In genomic region chr7:44434089-44434488, GRCm38 (mm10) we compare ENCODE assay signal across 33 mouse cellular contexts. TPM values are rescaled to one million over a fixed set of nuclear protein-coding genes. Genes with fewer than 3 reads are reported as not detected.
"Had no signal": no experiment of that assay in that cellular context is flagged by ENCODE, and none has a peak within 500 bp of the region (broad histone marks: within the 10 kb centered on the region; RNA-seq: fewer than 3 reads in every experiment).

No protein-coding gene starts in this region.

- H3K4me2 ChIP-seq: limb, embryonic 12.5 days; limb, embryonic 13.5 days; limb, embryonic 15.5 days; liver, embryonic 11.5 days; liver, embryonic 12.5 days; liver, embryonic 13.5 days; liver, embryonic 15.5 days; lung, embryonic 14.5 days; lung, embryonic 15.5 days; midbrain, embryonic 11.5 days; midbrain, embryonic 12.5 days; midbrain, embryonic 13.5 days; midbrain, embryonic 15.5 days; neural tube, embryonic 12.5 days had no signal

- H3K4me3 ChIP-seq: limb, embryonic 10.5 days; limb, embryonic 12.5 days; limb, embryonic 13.5 days; limb, embryonic 15.5 days; liver, embryonic 12.5 days; liver, embryonic 13.5 days; liver, embryonic 15.5 days; lung, embryonic 15.5 days; megakaryocyte, embryonic 14.5 days; midbrain, embryonic 12.5 days; midbrain, embryonic 13.5 days; midbrain, embryonic 15.5 days; myocyte; neural tube, embryonic 12.5 days had no signal

- H3K27ac ChIP-seq: limb, embryonic 10.5 days; limb, embryonic 12.5 days; limb, embryonic 13.5 days; limb, embryonic 15.5 days; liver, embryonic 12.5 days; liver, embryonic 13.5 days; liver, embryonic 14.5 days; liver, embryonic 15.5 days; lung, embryonic 15.5 days; macrophage; midbrain, embryonic 10.5 days; midbrain, embryonic 12.5 days; midbrain, embryonic 13.5 days; neural tube, embryonic 12.5 days had no signal

- H3K9ac ChIP-seq: limb, embryonic 12.5 days; limb, embryonic 13.5 days; limb, embryonic 15.5 days; liver, embryonic 12.5 days; liver, embryonic 13.5 days; liver, embryonic 14.5 days; liver, embryonic 15.5 days; liver, postnatal 0 days; lung, embryonic 14.5 days; lung, embryonic 15.5 days; midbrain, embryonic 12.5 days; midbrain, embryonic 13.5 days; midbrain, embryonic 15.5 days; neural tube, embryonic 12.5 days had no signal

- H3K27me3 ChIP-seq: midbrain, embryonic 12.5 days; midbrain, embryonic 13.5 days; midbrain, embryonic 15.5 days; neural tube, embryonic 12.5 days had no signal

- H3K9me3 ChIP-seq: limb, embryonic 10.5 days; limb, embryonic 12.5 days; limb, embryonic 13.5 days; limb, embryonic 15.5 days; liver, embryonic 12.5 days; liver, embryonic 13.5 days; liver, embryonic 15.5 days; lung, embryonic 15.5 days; megakaryocyte, embryonic 14.5 days; midbrain, embryonic 10.5 days; midbrain, embryonic 12.5 days; midbrain, embryonic 13.5 days; midbrain, embryonic 15.5 days; neural tube, embryonic 12.5 days had no signal

- DNase-seq: lung, adult 2 months; lung, postnatal 14 days; lung, postnatal 36 days; lung, postnatal 4 days had no signal

- H3K36me3 ChIP-seq: limb, embryonic 10.5 days; limb, embryonic 12.5 days; limb, embryonic 13.5 days; limb, embryonic 15.5 days; liver, embryonic 12.5 days; liver, embryonic 13.5 days; liver, embryonic 15.5 days; lung, embryonic 15.5 days; midbrain, embryonic 15.5 days had no signal

- H3K4me1 ChIP-seq: megakaryocyte, embryonic 14.5 days had no signal

RNA-seq across cellular contexts. Expression of gene Lrrc4b, which starts 5.3 kb away (rescaled TPM):
- total RNA-seq: liver, adult 2 months; megakaryocyte progenitor cell, adult 5-6 weeks; megakaryocyte, adult 5-6 weeks; megakaryocyte-erythroid progenitor cell, adult 5-6 weeks; monocyte, adult 5-6 weeks had no signal
- polyA plus RNA-seq: liver, adult 2 months; liver, embryonic 12.5 days; liver, embryonic 13.5 days; liver, embryonic 15.5 days; liver, embryonic 16.5 days; liver, postnatal 0 days; macrophage; myocyte had no signal

RNA-seq across cellular contexts. Expression of gene Aspdh, which starts 31.1 kb away (rescaled TPM):
- total RNA-seq: megakaryocyte progenitor cell, adult 5-6 weeks; megakaryocyte, adult 5-6 weeks; megakaryocyte-erythroid progenitor cell, adult 5-6 weeks; monocyte, adult 5-6 weeks had no signal
- polyA plus RNA-seq: limb, embryonic 10.5 days; limb, embryonic 11.5 days; lung, postnatal 0 days; macrophage; myocyte had no signal

RNA-seq across cellular contexts. Expression of gene 1700008O03Rik, which starts 48.5 kb away (rescaled TPM):
- total RNA-seq: liver, adult 2 months; megakaryocyte-erythroid progenitor cell, adult 5-6 weeks; monocyte, adult 5-6 weeks had no signal
- polyA plus RNA-seq: myocyte had no signal

RNA-seq across cellular contexts. Expression of gene Syt3, which starts 50.2 kb away (rescaled TPM):
- total RNA-seq: monocyte, adult 5-6 weeks had no signal
- polyA plus RNA-seq: liver, embryonic 15.5 days; liver, embryonic 16.5 days; macrophage; myocyte had no signal
